ENCODE assay signal across 8 mouse cellular contexts in the genomic region with DNA sequence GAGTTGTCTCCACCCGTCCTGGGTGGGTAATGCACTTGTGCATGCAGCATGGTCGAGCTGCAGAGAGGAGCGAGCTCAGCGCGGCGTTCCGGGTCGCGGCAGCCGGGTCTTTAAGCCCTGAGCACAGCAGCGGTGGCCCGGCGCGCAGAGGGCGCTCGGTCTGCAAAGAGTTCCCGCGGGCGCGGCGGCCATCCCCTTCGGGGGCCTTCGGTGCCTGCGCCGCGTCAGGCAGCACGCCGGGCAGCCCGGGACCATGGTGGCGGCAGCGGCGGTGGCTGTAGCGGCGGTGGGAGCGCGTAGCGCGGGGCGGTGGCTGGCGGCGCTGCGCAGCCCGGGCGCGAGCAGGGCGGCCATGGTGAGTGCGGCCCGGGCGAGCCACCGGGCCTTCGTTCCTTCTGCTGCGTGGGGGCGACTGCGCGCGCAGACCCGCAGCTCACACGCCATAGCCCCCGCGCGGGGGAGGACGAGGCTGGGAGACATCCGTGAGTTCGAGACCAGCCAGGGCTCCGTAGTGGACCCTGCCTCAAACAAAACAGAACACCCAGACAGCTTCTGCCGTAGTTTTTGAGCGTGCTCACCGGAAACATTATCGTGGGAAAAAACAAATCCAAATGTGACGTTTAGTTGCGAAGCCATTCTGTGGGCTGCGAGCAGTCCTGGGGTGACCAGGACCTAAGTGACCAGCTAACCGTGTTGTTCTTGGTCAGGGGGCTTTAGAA. TPM values are rescaled to one million over a fixed set of nuclear protein-coding genes. Genes with fewer than 3 reads are reported as not detected.
A peak's percentile ranks its signal among the peaks of the same experiment; 100 is the strongest.
DNase-seq lines count a peak whose midpoint lies in the region; ATAC-seq and TF ChIP-seq lines count a peak whose summit lies in the region.

Gene Pcbd2 (plus strand): TSS at position 249 of the 719 bp plus-strand sequence.

- TF ChIP-seq CTCF in bone marrow macrophage, adult 2 months (IDR thresholded peaks at IDR 0.05; ENCODE audit: low read depth, low read length): no peak

- no peaks in the 10 kb centered on the region for H3K9me3 ChIP-seq in embryonic facial prominence, embryonic 15.5 days (replicated peaks)
- no peaks in the 10 kb centered on the region for H3K9me3 ChIP-seq in limb, embryonic 12.5 days
- no peaks in the 10 kb centered on the region for H3K9me3 ChIP-seq in midbrain, embryonic 14.5 days (ENCODE audit: control insufficient read depth, low read length)

- peak within 1 kb of the TSS; percentile 53 for H3K4me2 ChIP-seq in embryonic facial prominence, embryonic 15.5 days (replicated peaks)
- peak within 1 kb of the TSS; percentile 58 for H3K4me2 ChIP-seq in limb, embryonic 12.5 days
- peak within 1 kb of the TSS; percentile 53 for H3K4me2 ChIP-seq in midbrain, embryonic 14.5 days (ENCODE audit: low read length)

- peak within 1 kb of the TSS; percentile 56 for H3K9ac ChIP-seq in embryonic facial prominence, embryonic 15.5 days
- H3K9ac ChIP-seq in limb, embryonic 12.5 days (replicated peaks): peak within 1 kb of the TSS; percentile 85
- H3K9ac ChIP-seq in midbrain, embryonic 14.5 days (replicated peaks; ENCODE audit: low read length): peak within 1 kb of the TSS; percentile 56

- ATAC-seq in embryonic facial prominence, embryonic 15.5 days (ENCODE audit: insufficient number of reproducible peaks, low FRiP score, low TSS enrichment, low read depth): peak; percentile 89
- ATAC-seq in limb, embryonic 12.5 days (ENCODE audit: insufficient number of reproducible peaks, insufficient read depth, low FRiP score, low TSS enrichment, low read depth): peak; percentile 73
- ATAC-seq in midbrain, embryonic 14.5 days (ENCODE audit: low FRiP score, low TSS enrichment): peak; percentile 89

- under 1% methylated on average over 71 of the region's 73 CpGs for WGBS in embryonic facial prominence, embryonic 15.5 days
- WGBS in limb, embryonic 12.5 days: under 1% methylated on average over 73 of the region's 73 CpGs
- under 1% methylated on average over 63 of the region's 73 CpGs for WGBS in midbrain, embryonic 14.5 days

- peak within 1 kb of the TSS; percentile 90 for H3K27ac ChIP-seq in bone marrow macrophage, adult 2 months (ENCODE audit: insufficient read depth, low read depth, low read length)
- H3K27ac ChIP-seq in embryonic facial prominence, embryonic 15.5 days (replicated peaks): peak within 1 kb of the TSS; percentile 94
- peak within 1 kb of the TSS; percentile 99 for H3K27ac ChIP-seq in limb, embryonic 12.5 days
- H3K27ac ChIP-seq in midbrain, embryonic 14.5 days (replicated peaks; ENCODE audit: low read depth, low read length): peak within 1 kb of the TSS; percentile 95

- peaks cover 28% of the 10 kb centered on the region for H3K36me3 ChIP-seq in embryonic facial prominence, embryonic 15.5 days
- peaks cover 39% of the 10 kb centered on the region for H3K36me3 ChIP-seq in limb, embryonic 12.5 days
- H3K36me3 ChIP-seq in midbrain, embryonic 14.5 days (ENCODE audit: control insufficient read depth, insufficient read depth, low read length): peaks cover 32% of the 10 kb centered on the region

- no peaks in the 10 kb centered on the region for H3K27me3 ChIP-seq in embryonic facial prominence, embryonic 15.5 days
- H3K27me3 ChIP-seq in limb, embryonic 12.5 days: no peaks in the 10 kb centered on the region
- no peaks in the 10 kb centered on the region for H3K27me3 ChIP-seq in midbrain, embryonic 14.5 days (ENCODE audit: control insufficient read depth, insufficient read depth, low read length)

- TF ChIP-seq POLR2A in bone marrow macrophage, adult 2 months (IDR thresholded peaks at IDR 0.05; ENCODE audit: borderline replicate concordance, low read depth, low read length): no peak

- no peaks in the 10 kb centered on the region; the same call in 1 of the 2 replicates for H3K4me1 ChIP-seq in bone marrow macrophage, adult 2 months (ENCODE audit: control insufficient read depth, insufficient read depth, low read length)
- H3K4me1 ChIP-seq in embryonic facial prominence, embryonic 15.5 days: no peaks in the 10 kb centered on the region
- no peaks in the 10 kb centered on the region for H3K4me1 ChIP-seq in limb, embryonic 12.5 days (replicated peaks)
- H3K4me1 ChIP-seq in midbrain, embryonic 14.5 days (ENCODE audit: control insufficient read depth, insufficient read depth, low read length): no peaks in the 10 kb centered on the region

- peak within 1 kb of the TSS; percentile 69 for H3K4me3 ChIP-seq in bone marrow macrophage, adult 2 months (ENCODE audit: insufficient read depth, low read length)
- peak within 1 kb of the TSS; percentile 64 for H3K4me3 ChIP-seq in embryonic facial prominence, embryonic 15.5 days (replicated peaks)
- H3K4me3 ChIP-seq in limb, embryonic 12.5 days (replicated peaks): peak within 1 kb of the TSS; percentile 58
- peak within 1 kb of the TSS; percentile 52 for H3K4me3 ChIP-seq in midbrain, embryonic 14.5 days (replicated peaks; ENCODE audit: low read depth, low read length)

- peak; percentile 93 for DNase-seq in A20 (ENCODE audit: low read depth, low spot score)
- peak; percentile 78 for DNase-seq in heart, adult 8-10 months (ENCODE audit: low spot score)
- DNase-seq in kidney, adult 8-10 months: peak; percentile 77 to 81
- peak; percentile 89 for DNase-seq in midbrain, embryonic 14.5 days
- DNase-seq in spleen, adult 12 weeks (ENCODE audit: low spot score): peak; percentile 86

RNA-seq across cellular contexts. Expression of gene Pcbd2, which starts in this region (rescaled TPM):
- 55.0 and 57.0 TPM in 2 replicates for polyA plus RNA-seq in bone marrow macrophage, adult 2 months (2012; ENCODE audit: insufficient read depth, insufficient read length, missing spikeins)
- 50.3 and 53.0 TPM in 2 replicates for polyA plus RNA-seq in embryonic facial prominence, embryonic 15.5 days (2015; fragmentation: Nextera tagmentation; extraction: Ambion mirVana)
- total RNA-seq in heart, adult 8-10 months (2022): 10 to 100 TPM; 48.8 to 59.2 (median 53.4) TPM
- polyA plus RNA-seq in limb, embryonic 12.5 days (2016; fragmentation: Nextera tagmentation; extraction: Ambion mirVana): 42.0 and 46.8 TPM in 2 replicates
- polyA plus RNA-seq in midbrain, embryonic 14.5 days (2014; fragmentation: Nextera tagmentation; extraction: Ambion mirVana): 15.4 and 21.2 TPM in 2 replicates

Comparison
In these comparisons a context has a peak if more than half of its experiments do, and no peak if none do; other contexts are left out.
1. Peak in every context shown above with its lines: DNase-seq, ATAC-seq, H3K4me3 ChIP-seq and H3K27ac ChIP-seq.